Mouse (Mus musculus): ENCODE measurements around the gene Shroom1. TPM values are rescaled to one million over a fixed set of nuclear protein-coding genes. Genes with fewer than 3 reads are reported as not detected.

Shroom1 gene
- total and polyA plus RNA-seq, 3 experiments = 0.34 to 0.91 (median 0.80) TPM

- DNase-seq = no peak
- no peak overlapping the region for H3K4me3 ChIP-seq
- no peak overlapping the region for H3K27ac ChIP-seq
- H3K4me1 ChIP-seq (ENCODE audit: control insufficient read depth, insufficient read depth, low read length) = peaks cover 1% of the 10 kb centered on the region
- intact Hi-C loops (cut with DNase I) = no loop called here
- WGBS = 76% methylated on average over 6 of the region's 6 CpGs
- H3K79me2 ChIP-seq (replicated peaks; ENCODE audit: control insufficient read depth, insufficient read depth, low read length) = no peaks in the 10 kb centered on the region
- no peak for TF ChIP-seq CTCF (IDR thresholded peaks at IDR 0.05)
- TF ChIP-seq POLR2A (IDR thresholded peaks at IDR 0.05; ENCODE audit: insufficient read depth, low read depth, low read length) = no peak
- TF ChIP-seq EP300 (IDR thresholded peaks at IDR 0.05; ENCODE audit: insufficient read depth, low read depth, low read length) = no peak
- no peaks in the 10 kb centered on the region for H3K36me3 ChIP-seq (ENCODE audit: control insufficient read depth, insufficient read depth, low read length)
- H3K27me3 ChIP-seq (ENCODE audit: control insufficient read depth, insufficient read depth, low read length) = no peaks in the 10 kb centered on the region
- H3K9ac ChIP-seq (ENCODE audit: low read depth, low read length) = no peak overlapping the region
Observed at GRCm38 (mm10) chr11:53436338-53436737, 20.7 kb upstream of the Shroom1 start.

- intact Hi-C loops (cut with DNase I) = no loop called here
- Histone ChIP-seq H3K27ac (peak overlapping the region; percentile 20; the same call in 1 of the 2 replicates), H3K36me3 (ENCODE audit: control insufficient read depth, insufficient read depth, low read length) (no peaks in the 10 kb centered on the region), H3K4me1 (ENCODE audit: control insufficient read depth, insufficient read depth, low read length) (0 out of 2 replicates have a peak, but pooled peaks cover 1% of the 10 kb centered on the region), H3K79me2 (replicated peaks; ENCODE audit: control insufficient read depth, insufficient read depth, low read length) (no peaks in the 10 kb centered on the region), H3K27me3 (ENCODE audit: control insufficient read depth, insufficient read depth, low read length) (no peaks in the 10 kb centered on the region), H3K9ac (ENCODE audit: low read depth, low read length) (peak overlapping the region; percentile 63), H3K4me3 (no peak overlapping the region)
- WGBS = 3% methylated on average over 12 of the region's 12 CpGs
- DNase-seq = no peak
- TF ChIP-seq EP300 (IDR thresholded peaks at IDR 0.05; ENCODE audit: insufficient read depth, low read depth, low read length) (no peak), CTCF (IDR thresholded peaks at IDR 0.05) (no peak)
Observed at GRCm38 (mm10) chr11:53441921-53442320, 15.1 kb upstream of the Shroom1 start.

GRCm38 (mm10) chr11:53443861-53444260 lies 13.1 kb upstream of the Shroom1 start:
- Histone ChIP-seq H3K27me3 (ENCODE audit: control insufficient read depth, insufficient read depth, low read length) (no peaks in the 10 kb centered on the region), H3K36me3 (ENCODE audit: control insufficient read depth, insufficient read depth, low read length) (no peaks in the 10 kb centered on the region), H3K4me1 (ENCODE audit: control insufficient read depth, insufficient read depth, low read length) (peaks cover 3% of the 10 kb centered on the region; the same call in 1 of the 2 replicates), H3K9ac (ENCODE audit: low read depth, low read length) (no peak overlapping the region), H3K27ac (no peak overlapping the region), H3K79me2 (replicated peaks; ENCODE audit: control insufficient read depth, insufficient read depth, low read length) (no peaks in the 10 kb centered on the region), H3K4me3 (no peak overlapping the region)
- TF ChIP-seq POLR2A (IDR thresholded peaks at IDR 0.05; ENCODE audit: insufficient read depth, low read depth, low read length) (no peak), CTCF (IDR thresholded peaks at IDR 0.05) (peak; percentile 69)
- intact Hi-C loops (cut with DNase I) = no loop called here
- 40% methylated on average over 6 of the region's 6 CpGs for WGBS
- DNase-seq = peak in 1 of 2 experiments; percentile 28

- Histone ChIP-seq H3K79me2 (replicated peaks; ENCODE audit: control insufficient read depth, insufficient read depth, low read length) (no peaks in the 10 kb centered on the region), H3K27ac (no peak overlapping the region), H3K9ac (ENCODE audit: low read depth, low read length) (no peak overlapping the region), H3K4me3 (no peak overlapping the region), H3K27me3 (ENCODE audit: control insufficient read depth, insufficient read depth, low read length) (no peaks in the 10 kb centered on the region), H3K36me3 (ENCODE audit: control insufficient read depth, insufficient read depth, low read length) (no peaks in the 10 kb centered on the region), H3K4me1 (ENCODE audit: control insufficient read depth, insufficient read depth, low read length) (peaks cover 6% of the 10 kb centered on the region; the same call in 1 of the 2 replicates)
- intact Hi-C loops (cut with DNase I) = no loop called here
- 56% methylated on average over 13 of the region's 13 CpGs for whole genome bisulfite sequencing
- TF ChIP-seq CTCF (IDR thresholded peaks at IDR 0.05) (no peak), EP300 (IDR thresholded peaks at IDR 0.05; ENCODE audit: insufficient read depth, low read depth, low read length) (no peak), POLR2A (IDR thresholded peaks at IDR 0.05; ENCODE audit: insufficient read depth, low read depth, low read length) (no peak)
- no peak for DNase-seq
Observed at GRCm38 (mm10) chr11:53445562-53445961, 11.4 kb upstream of the Shroom1 start.

GRCm38 (mm10) chr11:53446183-53446582 lies 10.8 kb upstream of the Shroom1 start:
- no peak for DNase-seq
- Histone ChIP-seq H3K4me1 (ENCODE audit: control insufficient read depth, insufficient read depth, low read length) (peaks cover 6% of the 10 kb centered on the region; the same call in 1 of the 2 replicates), H3K27me3 (ENCODE audit: control insufficient read depth, insufficient read depth, low read length) (no peaks in the 10 kb centered on the region), H3K36me3 (ENCODE audit: control insufficient read depth, insufficient read depth, low read length) (no peaks in the 10 kb centered on the region), H3K4me3 (no peak overlapping the region), H3K79me2 (replicated peaks; ENCODE audit: control insufficient read depth, insufficient read depth, low read length) (no peaks in the 10 kb centered on the region), H3K27ac (no peak overlapping the region), H3K9ac (ENCODE audit: low read depth, low read length) (no peak overlapping the region)
- intact Hi-C loops (cut with DNase I) = no loop called here
- TF ChIP-seq EP300 (IDR thresholded peaks at IDR 0.05; ENCODE audit: insufficient read depth, low read depth, low read length) = no peak
- TF ChIP-seq CTCF (IDR thresholded peaks at IDR 0.05) = no peak
- TF ChIP-seq POLR2A (IDR thresholded peaks at IDR 0.05; ENCODE audit: insufficient read depth, low read depth, low read length) = no peak
- 92% methylated on average over 13 of the region's 13 CpGs for WGBS

GRCm38 (mm10) chr11:53447996-53448395 lies 9.0 kb upstream of the Shroom1 start:
- no peaks in the 10 kb centered on the region for H3K79me2 ChIP-seq (replicated peaks; ENCODE audit: control insufficient read depth, insufficient read depth, low read length)
- H3K27ac ChIP-seq = no peak overlapping the region; the same call in 1 of the 2 replicates
- no peak overlapping the region for H3K4me3 ChIP-seq
- no peak for TF ChIP-seq CTCF (IDR thresholded peaks at IDR 0.05)
- no peak for TF ChIP-seq POLR2A (IDR thresholded peaks at IDR 0.05; ENCODE audit: insufficient read depth, low read depth, low read length)
- no peak for TF ChIP-seq EP300 (IDR thresholded peaks at IDR 0.05; ENCODE audit: insufficient read depth, low read depth, low read length)
- no peaks in the 10 kb centered on the region for H3K36me3 ChIP-seq (ENCODE audit: control insufficient read depth, insufficient read depth, low read length)
- H3K27me3 ChIP-seq (ENCODE audit: control insufficient read depth, insufficient read depth, low read length) = no peaks in the 10 kb centered on the region
- intact Hi-C loops (cut with DNase I) = no loop called here
- no peak for DNase-seq
- no peak overlapping the region for H3K9ac ChIP-seq (ENCODE audit: low read depth, low read length)
- peaks cover 4% of the 10 kb centered on the region; the same call in 1 of the 2 replicates for H3K4me1 ChIP-seq (ENCODE audit: control insufficient read depth, insufficient read depth, low read length)
- WGBS = 88% methylated on average over 8 of the region's 8 CpGs

Measured in heart, adult 2 months (tissue).